Mouse (Mus musculus) ovary, adult 2 months (tissue): Measurements from ENCODE around the gene Fshb. TPM values are rescaled to one million over a fixed set of nuclear protein-coding genes. Genes with fewer than 3 reads are reported as not detected.

Experiments used
- polyA plus RNA-seq: library from polyadenylated mRNA; depleted of rRNA; stranded (reverse); fragments of >200 nt; gene quantifications from 2 replicates; pipeline ENCODE4 v1.2.3, GENCODE M21; 2012; rRNA removed

The Fshb gene
- polyA plus RNA-seq, result not detected in 2 replicates

GRCm38 (mm10) chr2:107059556-107059955 is at the start of gene Fshb:
Gene Fshb, minus strand, starts transcription at chr2:107059656.

Other genes with a start within 250 kb of the Fshb start
- gene Arl14ep, start 85.2 kb downstream of the Fshb start, polyA plus RNA-seq, result 4.2 and 6.5 TPM in 2 replicates
- gene Kcna4, start 231.0 kb upstream of the Fshb start, polyA plus RNA-seq, result 0.07 TPM in 2 replicates